ENCODE assay signal across 25 mouse cellular contexts in the genomic region with DNA sequence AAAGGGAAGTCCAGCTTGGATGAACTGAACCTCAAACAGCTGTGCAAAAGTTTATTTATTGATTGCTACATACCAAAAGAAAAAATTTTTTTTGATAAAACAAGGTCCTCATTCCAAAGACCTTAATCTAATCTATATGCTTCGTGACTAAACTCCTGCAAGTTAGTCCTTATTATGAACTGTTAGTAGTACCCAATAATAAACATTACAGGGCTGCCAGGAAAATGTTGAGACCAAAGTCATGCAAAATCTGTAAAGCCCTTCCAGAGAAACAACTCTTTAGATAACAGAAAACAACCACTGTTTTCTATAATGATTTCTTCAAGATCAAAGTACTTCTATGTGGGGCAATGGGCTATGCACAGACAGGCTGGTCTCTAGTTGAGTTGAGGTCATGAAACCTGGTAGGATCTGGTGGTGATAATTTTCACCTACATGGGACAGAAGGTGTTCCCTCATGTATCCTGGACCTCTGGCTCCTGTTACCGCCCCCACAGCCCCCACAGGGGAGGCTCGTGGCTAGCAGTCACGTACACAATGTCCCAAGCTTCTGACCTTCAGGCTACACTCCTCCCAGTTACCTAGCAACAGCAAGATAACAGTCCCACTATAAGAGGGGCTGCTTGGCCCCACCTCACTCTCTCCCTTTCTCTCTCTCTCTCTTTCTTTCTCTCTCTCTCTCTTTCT.
DNase-seq lines count a peak whose midpoint lies in the region; ATAC-seq and TF ChIP-seq lines count a peak whose summit lies in the region.
"Had no signal": no experiment of that assay in that cellular context is flagged by ENCODE, and none has a peak within 500 bp of the region (broad histone marks: within the 10 kb centered on the region; RNA-seq: fewer than 3 reads in every experiment).

No protein-coding gene starts in this region.

- no peak overlapping the region for H3K4me3 ChIP-seq in gastrocnemius, adult 2 months
- no peak overlapping the region for H3K4me3 ChIP-seq in liver, postnatal 0 days (ENCODE audit: low read depth, low read length)
- no peak overlapping the region for H3K4me3 ChIP-seq in liver, embryonic 11.5 days (ENCODE audit: low read depth, low read length)
- H3K4me3 ChIP-seq: embryonic facial prominence, embryonic 15.5 days; erythroblast, embryonic 14.5 days; forebrain, embryonic 10.5 days; heart, embryonic 15.5 days; hindbrain, embryonic 10.5 days had no signal

- H3K4me1 ChIP-seq in liver, postnatal 0 days (ENCODE audit: insufficient read depth): peaks cover 3% of the 10 kb centered on the region; the same call in 1 of the 2 replicates
- peaks cover 2% of the 10 kb centered on the region for H3K4me1 ChIP-seq in liver, embryonic 11.5 days (replicated peaks; ENCODE audit: control insufficient read depth, insufficient read depth, low read length)
- H3K4me1 ChIP-seq: embryonic facial prominence, embryonic 15.5 days; forebrain, embryonic 10.5 days; hindbrain, embryonic 10.5 days had no signal

- H3K9ac ChIP-seq in liver, postnatal 0 days (replicated peaks): no peak overlapping the region
- no peak overlapping the region for H3K9ac ChIP-seq in liver, embryonic 11.5 days (ENCODE audit: low read depth, low read length)
- H3K9ac ChIP-seq: embryonic facial prominence, embryonic 15.5 days; heart, embryonic 15.5 days; hindbrain, embryonic 14.5 days had no signal

- no peak for TF ChIP-seq EP300 in liver, postnatal 0 days (IDR thresholded peaks at IDR 0.05; ENCODE audit: low read depth)

- H3K4me2 ChIP-seq in liver, postnatal 0 days (ENCODE audit: low read depth, low read length): no peak overlapping the region
- no peak overlapping the region for H3K4me2 ChIP-seq in liver, embryonic 11.5 days
- H3K4me2 ChIP-seq: embryonic facial prominence, embryonic 15.5 days; heart, embryonic 11.5 days; heart, embryonic 15.5 days; hindbrain, embryonic 14.5 days had no signal

- intact Hi-C loops in gastrocnemius, adult 2 months (cut with DNase I): no loop called here
- intact Hi-C loops in heart, postnatal 14 days (cut with DNase I): no loop called here

- H3K9me3 ChIP-seq in liver, postnatal 0 days (ENCODE audit: low read length): no peaks in the 10 kb centered on the region
- no peaks in the 10 kb centered on the region for H3K9me3 ChIP-seq in liver, embryonic 11.5 days (ENCODE audit: control insufficient read depth, low read length)
- H3K9me3 ChIP-seq: embryonic facial prominence, embryonic 15.5 days; forebrain, embryonic 10.5 days; G1E; heart, embryonic 15.5 days had no signal

- H3K27me3 ChIP-seq in liver, postnatal 0 days (ENCODE audit: insufficient read depth, low read length): no peaks in the 10 kb centered on the region
- H3K27me3 ChIP-seq in liver, embryonic 11.5 days (replicated peaks; ENCODE audit: control insufficient read depth, insufficient read depth, low read length): no peaks in the 10 kb centered on the region
- H3K27me3 ChIP-seq: embryonic facial prominence, embryonic 15.5 days; heart, embryonic 15.5 days had no signal

- 49% methylated on average over 4 of the region's 4 CpGs for WGBS in liver, postnatal 0 days (ENCODE audit: insufficient replicate concordance)
- 50% methylated on average over 4 of the region's 4 CpGs for WGBS in liver, embryonic 11.5 days

- no peak for TF ChIP-seq CTCF in gastrocnemius, adult 2 months (IDR thresholded peaks at IDR 0.05)
- no peak for TF ChIP-seq CTCF in liver, postnatal 0 days (IDR thresholded peaks at IDR 0.05; ENCODE audit: low read depth)

- peak; percentile 64 for ATAC-seq in liver, postnatal 0 days
- no peak for ATAC-seq in liver, embryonic 11.5 days (replicated peaks; ENCODE audit: low FRiP score)
- ATAC-seq: CD4-positive, CD25-positive, alpha-beta regulatory T cell, adult 4 months; forebrain, embryonic 14.5 days; intestine, postnatal 0 days had no signal

- H3K36me3 ChIP-seq in liver, postnatal 0 days (replicated peaks; ENCODE audit: insufficient read depth, low read length): no peaks in the 10 kb centered on the region
- no peaks in the 10 kb centered on the region for H3K36me3 ChIP-seq in liver, embryonic 11.5 days (ENCODE audit: control insufficient read depth, insufficient read depth, low read length)
- H3K36me3 ChIP-seq: embryonic facial prominence, embryonic 15.5 days; forebrain, embryonic 10.5 days; G1E; heart, embryonic 15.5 days; hindbrain, embryonic 10.5 days had no signal

- peak overlapping the region; percentile 20; the same call in 1 of the 2 replicates for H3K27ac ChIP-seq in gastrocnemius, adult 2 months
- H3K27ac ChIP-seq in liver, postnatal 0 days (ENCODE audit: low read depth): no peak overlapping the region
- H3K27ac ChIP-seq in liver, embryonic 11.5 days (ENCODE audit: low read depth, low read length): no peak overlapping the region
- H3K27ac ChIP-seq: embryonic facial prominence, embryonic 15.5 days; forebrain, embryonic 10.5 days; heart, embryonic 15.5 days; hindbrain, embryonic 10.5 days; hindbrain, embryonic 14.5 days had no signal

- peak; percentile 36 for DNase-seq in gastrocnemius, adult 2 months
- no peak for DNase-seq in gastrocnemius, adult 8-10 months (ENCODE audit: low spot score in 2 of 2)
- peak; percentile 66 for DNase-seq in heart, adult 8-10 months (ENCODE audit: low spot score)
- DNase-seq in heart, postnatal 14 days: no peak
- no peak for DNase-seq in liver, postnatal 0 days
- no peak for DNase-seq in liver, embryonic 11.5 days (ENCODE audit: low spot score)
- peak; percentile 17 for DNase-seq in R1 (ENCODE audit: low read depth, low spot score)
- DNase-seq: adrenal gland, postnatal 10 days; B cell, adult 2 months; cerebellum, adult 11 months; cerebellum, adult 8-10 months; cerebellum, postnatal 14 days; embryo, embryonic 11 days; gastrocnemius, postnatal 10 days had no signal

Comparison
In these comparisons a context has a peak if more than half of its experiments do, and no peak if none do; other contexts are left out.
1. DNase-seq: peak in gastrocnemius, adult 2 months (single experiment), heart, adult 8-10 months (single experiment) and R1 (single experiment); none in gastrocnemius, adult 8-10 months (0 of 2), heart, postnatal 14 days (0 of 2), liver, postnatal 0 days (single experiment) and liver, embryonic 11.5 days (single experiment).